Mouse (Mus musculus): ENCODE measurements around the gene Zfp385c.
A peak's percentile ranks its signal among the peaks of the same experiment; 100 is the strongest.

The Zfp385c gene

DNA sequence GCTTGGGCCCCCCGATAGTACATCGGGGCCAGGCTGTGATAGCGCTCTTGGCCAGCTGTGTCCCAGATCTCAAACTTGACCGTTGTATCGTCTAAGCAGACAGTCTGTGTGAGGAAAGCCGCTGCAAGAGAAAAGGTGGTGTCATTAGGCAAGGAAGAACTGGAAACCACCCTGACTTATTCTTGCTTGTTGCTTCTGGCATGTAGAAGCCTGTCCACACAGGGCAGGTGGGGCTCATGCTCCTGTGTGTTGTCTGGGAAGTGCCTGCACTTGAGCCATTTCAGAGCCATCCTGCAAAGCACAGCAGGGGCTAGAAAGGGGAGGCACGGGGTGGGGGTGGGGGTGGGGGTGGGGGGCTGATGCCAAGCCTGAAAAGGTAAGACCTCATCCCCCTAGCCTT is 26.2 kb upstream of the Zfp385c start:
- no peak for DNase-seq (ENCODE audit: low read depth, low spot score)

DNA sequence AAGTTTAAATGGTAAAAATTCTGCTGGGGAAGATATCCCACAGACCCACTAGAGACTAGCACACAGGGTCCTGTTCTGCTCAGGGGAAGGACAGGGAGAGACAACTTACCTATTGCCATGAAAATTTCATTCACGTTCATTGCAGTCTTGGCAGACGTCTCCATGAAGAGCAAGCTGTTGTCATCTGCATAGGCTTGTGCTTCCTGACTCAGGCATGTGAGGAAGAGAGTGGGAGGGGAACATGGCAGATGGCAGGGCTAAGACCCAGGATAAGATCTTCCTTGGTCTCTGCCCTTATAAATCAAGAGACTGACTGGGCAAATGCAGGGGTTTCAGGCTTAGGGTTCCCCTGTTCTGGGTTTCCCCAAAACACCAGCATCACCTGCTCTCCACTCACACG is 24.4 kb upstream of the Zfp385c start:
- no peak for DNase-seq (ENCODE audit: low read depth, low spot score)

DNA sequence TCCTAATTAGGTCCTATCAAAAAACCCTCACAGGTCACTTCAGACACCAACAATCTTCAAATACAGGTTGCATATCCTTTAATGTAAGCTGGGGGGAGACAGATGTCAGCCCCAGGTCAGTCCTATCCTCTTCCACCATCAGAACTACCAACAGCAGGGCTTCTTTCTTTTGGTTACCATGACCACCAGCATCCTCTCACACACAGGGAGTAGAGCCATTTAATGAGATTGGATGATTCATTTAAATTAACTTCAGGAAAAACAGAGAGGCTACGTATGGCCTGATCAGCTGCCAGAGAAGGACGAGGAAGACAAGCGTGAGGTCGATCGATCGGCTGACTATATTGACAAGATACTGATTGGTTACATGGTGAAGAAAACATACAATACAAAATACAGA is 22.7 kb upstream of the Zfp385c start:
- DNase-seq (ENCODE audit: low read depth, low spot score), result no peak

DNA sequence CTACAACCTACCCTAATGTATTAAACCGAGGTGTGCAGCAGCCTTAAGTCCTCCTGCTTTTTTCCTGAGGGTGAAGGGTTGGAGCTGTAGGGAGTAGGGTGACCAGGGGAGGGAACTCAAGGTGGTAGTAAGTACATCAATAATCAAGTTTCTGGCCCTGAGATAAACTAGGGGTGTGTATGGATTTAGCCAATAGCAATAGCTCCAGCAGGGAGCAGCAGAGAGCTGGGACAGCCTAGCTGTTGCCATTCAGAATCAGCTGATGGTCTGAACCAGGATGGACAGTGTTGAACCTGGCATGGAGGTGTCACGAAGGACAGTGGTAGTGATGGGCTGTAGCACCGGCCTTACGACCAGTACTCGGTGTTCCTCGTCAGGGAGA is 22.3 kb upstream of the Zfp385c start:
- peak; percentile 78 for DNase-seq (ENCODE audit: low read depth, low spot score)

DNA sequence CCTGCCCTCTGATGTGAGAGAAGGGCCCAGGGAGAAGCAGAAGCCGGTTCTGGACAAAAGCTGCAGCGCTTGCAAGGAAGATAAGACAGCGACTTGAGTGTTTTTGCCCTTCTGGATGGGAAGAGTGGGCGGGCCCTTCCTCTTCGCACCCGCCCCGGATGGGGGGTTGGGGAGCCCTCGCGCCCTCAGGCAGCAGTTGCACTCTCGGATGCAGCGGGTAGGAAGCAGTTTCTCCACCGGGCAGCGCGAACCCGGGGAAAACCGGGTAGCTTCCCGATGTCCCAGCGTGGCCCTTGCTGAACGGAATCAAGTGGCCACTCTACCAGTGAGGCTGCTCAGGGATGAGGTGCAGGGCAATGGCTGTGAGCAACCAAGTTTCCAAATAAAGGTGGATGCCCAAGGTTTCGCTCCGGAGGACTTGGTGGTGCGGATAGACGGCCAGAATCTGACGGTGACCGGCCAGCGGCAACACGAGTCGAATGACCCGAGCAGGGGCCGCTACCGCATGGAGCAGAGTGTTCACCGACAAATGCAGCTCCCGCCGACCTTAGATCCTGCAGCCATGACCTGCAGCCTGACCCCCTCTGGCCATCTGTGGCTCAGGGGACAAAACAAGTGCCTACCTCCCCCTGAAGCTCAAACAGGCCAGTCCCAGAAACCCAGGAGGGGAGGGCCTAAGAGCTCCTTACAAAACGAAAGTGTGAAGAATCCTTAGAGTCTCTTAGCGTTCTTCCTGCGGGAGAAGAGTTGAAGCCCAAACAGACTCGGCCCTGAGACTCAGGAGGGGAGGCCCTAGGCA is 21.7 kb upstream of the Zfp385c start, which contains the start of gene Hspb9:
TSS of gene Hspb9 (plus strand) at position 116 of the 799 bp plus-strand sequence.
- peak; percentile 89 for DNase-seq (ENCODE audit: low read depth, low spot score)

DNA sequence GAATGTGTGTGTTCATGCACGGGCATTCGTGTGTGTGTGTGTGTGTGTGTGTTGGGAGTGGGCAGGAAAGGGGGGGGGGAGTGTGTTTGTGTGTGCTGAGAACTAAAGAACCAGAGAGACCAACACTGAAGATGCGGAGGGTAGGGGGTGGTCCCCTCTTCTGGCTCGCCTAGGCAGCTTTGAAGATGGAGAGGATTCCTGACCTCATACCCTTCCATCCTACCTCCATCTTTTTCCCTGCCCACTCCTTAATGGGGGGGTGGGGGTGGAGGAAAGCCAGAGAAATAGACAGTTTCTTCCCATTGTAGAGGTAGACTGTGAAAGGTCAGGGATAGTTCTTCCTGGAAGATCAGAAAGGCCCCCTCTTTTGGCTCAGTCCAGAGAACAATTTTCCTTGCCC is 20.9 kb upstream of the Zfp385c start:
- DNase-seq (ENCODE audit: low read depth, low spot score), result no peak

DNA sequence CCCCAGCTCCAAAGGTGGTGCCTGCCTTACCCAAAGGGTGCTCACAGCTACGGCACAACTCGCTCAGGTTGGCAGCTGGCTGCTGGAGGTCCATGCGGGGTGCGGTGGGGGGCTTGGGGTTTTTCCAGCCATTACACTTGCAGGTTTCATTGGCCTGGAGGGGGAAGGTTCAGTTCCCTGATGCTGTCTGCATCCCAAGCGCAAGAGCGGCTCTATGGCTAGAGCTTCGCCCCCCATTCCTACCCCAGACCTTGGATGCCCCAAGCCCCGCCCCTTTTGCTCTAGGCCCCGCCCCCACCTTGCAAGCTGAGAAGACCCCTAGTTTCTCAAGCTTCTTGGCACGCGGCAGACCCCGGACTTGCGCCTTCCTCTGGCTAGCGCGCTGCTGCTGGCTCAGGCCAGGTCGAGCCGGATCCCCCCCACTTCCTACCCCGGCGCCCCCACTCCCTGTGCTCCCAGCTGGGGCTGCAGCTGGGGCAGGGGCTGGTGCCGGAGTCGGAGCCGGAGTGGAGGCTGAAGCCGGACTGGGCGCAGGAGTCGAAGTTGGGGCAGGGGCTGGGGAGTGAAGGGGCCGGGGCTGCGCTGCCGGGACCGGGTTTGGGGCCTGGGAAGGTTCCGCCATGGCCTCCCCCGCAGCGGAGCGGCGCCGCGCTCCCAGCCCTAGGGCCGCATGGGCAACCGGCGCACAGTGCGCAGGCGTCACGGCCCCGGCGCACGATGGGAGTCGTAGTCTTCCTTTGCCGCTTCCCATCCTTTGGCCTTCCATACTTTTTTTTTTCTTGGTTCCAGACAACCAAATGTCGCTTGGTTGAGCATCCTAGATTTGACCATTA is 19.7 kb upstream of the Zfp385c start, which contains the start of gene Kat2a:
TSS of gene Kat2a (minus strand) at position 683 of the 833 bp plus-strand sequence.
- DNase-seq (ENCODE audit: low read depth, low spot score), result peak; percentile 88

DNA sequence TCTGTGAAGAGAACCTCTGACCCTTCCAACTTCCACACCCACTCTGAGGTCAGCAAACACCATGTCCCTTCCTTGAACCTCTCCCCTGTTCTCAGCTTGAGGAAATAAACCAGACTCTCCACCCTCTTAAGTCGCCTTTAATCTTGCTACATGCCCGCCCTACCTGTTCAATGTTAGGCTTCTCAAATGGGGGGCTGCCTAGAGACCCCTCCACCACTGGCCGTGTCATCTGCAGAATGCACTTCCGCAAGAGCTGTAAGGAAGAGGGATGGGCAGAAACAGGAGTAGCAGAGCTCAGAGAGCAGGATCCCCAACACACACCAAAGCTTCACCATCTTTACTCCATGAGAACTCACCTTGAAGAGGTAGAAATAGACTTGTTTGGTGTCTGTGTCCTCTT is 18.7 kb upstream of the Zfp385c start:
- no peak for DNase-seq (ENCODE audit: low read depth, low spot score)

DNA sequence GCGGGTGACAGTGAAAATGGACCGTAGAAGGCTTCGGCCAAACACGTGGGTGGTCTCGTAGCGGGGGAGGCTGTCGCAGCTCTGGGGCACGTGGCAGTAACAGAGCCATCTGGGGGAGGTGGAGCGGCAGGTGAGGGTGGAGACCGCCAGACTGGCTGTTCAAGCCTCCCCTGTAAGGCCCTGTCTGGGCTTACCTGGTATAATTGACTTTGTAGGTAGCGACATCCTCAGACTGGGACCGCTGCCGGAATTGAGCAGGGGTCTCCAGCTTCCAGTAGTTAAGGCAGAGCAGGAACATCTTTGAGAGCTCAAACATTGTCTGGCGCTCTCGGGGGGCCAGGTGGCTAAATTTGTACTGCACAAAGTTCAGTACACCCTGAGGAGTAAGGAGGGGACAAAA is 18.3 kb upstream of the Zfp385c start:
- DNase-seq (ENCODE audit: low read depth, low spot score), result no peak

DNA sequence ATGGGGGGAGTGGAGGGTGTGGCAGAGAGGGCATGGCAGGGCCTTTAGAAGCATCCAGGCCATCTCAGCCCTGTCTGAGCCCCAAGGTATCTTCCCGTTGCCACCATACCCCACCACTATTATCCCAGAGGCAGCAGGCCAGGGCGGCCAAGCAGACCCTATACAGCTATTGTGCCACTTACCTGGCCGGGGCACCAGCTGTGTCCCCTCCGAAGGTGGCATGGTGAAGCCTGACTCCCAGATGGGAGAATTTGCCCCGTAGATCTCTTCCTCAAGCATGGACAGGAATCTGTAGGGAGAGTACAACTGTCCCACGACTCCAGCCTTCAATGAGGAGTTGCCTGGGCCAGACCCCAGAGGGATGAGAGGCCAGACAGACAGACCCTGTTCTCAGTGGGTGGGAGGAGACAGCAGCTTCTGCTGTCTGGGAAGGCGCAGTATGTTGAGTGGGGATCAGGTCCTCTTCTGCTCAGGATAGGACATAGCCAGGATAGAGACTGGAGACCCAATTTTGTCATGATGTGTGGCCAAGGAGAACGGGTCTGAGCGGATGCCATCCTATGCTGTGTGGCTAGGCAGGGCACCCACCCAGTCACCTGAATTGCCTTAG is 17.1 kb upstream of the Zfp385c start:
- DNase-seq (ENCODE audit: low read depth, low spot score), result no peak

DNA sequence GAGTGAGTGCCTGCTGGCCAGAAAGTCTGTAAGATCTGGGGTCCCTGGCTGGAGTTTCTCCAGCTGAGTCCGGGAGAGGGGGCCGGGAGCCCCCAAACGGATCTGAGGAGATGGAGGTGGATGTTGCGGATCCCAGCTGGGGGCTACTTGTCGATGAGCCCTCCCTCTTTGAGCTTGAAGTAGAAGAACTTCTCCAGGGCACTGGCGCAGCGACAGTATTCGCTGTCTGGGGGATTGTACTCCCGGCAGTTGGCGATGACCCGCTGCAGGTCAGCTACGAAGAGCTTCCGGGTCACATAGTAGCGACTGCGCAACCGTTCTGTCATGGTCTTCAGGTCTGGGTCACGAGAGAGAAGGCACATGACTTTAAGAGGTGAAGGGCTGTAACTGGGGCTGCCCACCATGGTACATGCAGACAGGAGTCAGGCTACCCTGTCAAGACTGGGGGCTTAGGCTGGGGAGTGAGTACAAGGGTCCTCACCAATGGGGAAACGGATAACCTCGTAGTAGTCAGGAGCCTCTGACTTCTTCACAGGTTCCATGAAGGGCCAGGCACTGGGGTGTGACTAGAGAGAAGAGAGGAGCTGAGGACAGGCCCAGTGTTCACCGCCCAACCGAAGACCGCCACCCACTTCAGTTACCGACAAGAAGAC is 13.0 kb upstream of the Zfp385c start:
- DNase-seq (ENCODE audit: low read depth, low spot score), result no peak

DNA sequence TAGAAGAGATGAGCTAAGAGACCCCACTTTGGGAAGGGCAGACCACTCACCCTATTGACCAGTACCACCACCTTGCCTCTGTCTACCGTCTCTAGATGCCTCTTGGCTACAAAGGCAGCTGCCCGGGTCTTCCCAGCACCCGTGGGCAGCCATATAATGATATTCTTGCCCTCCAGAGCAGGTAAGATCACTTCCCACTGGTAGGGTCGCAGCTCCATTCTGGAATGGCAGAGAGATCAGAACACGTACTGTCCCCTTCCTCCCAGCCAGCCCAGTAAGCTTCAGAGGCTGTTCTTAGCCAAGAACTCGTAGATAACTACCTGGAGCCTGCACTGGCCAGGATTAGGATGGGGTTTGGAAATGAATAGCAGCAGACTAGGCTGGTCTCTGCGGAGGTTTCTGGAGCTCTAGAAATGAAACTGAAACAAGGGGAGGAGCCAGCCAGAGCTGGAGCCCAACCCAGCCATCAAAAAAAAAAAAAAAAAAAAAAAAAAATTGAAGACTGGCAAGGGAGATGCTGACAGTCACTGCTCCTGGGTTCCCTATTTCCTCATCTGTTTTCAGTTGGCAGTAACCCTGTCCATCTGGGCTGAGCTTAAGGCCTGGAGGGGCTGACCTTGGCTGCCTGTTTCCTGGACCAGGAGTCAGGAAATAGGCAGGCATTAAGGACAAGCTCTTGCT is 11.7 kb upstream of the Zfp385c start, which contains the start of gene Dhx58:
TSS of gene Dhx58 (minus strand) at position 421 of the 681 bp plus-strand sequence.
- no peak for DNase-seq (ENCODE audit: low read depth, low spot score)

DNA sequence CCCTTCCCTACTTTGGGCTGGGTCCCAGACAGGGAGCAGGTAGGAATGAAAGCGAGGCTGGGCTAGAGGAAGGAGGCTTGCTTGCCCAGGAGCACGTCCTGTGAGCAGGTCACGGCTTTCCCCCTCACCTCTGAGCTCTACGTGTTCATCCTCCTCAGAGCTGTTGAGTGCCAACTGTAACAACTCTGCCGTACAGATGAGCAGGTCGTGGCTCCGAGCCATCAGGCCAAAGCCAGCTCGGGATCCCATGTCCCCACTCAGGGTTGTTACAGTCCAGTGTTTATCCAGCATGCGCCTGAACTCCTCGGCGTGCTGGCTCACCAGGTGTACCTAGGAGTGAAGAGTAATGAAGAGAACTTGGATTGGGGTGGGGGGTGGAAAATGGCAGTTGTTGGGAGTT is 11.1 kb upstream of the Zfp385c start:
- no peak for DNase-seq (ENCODE audit: low read depth, low spot score)

DNA sequence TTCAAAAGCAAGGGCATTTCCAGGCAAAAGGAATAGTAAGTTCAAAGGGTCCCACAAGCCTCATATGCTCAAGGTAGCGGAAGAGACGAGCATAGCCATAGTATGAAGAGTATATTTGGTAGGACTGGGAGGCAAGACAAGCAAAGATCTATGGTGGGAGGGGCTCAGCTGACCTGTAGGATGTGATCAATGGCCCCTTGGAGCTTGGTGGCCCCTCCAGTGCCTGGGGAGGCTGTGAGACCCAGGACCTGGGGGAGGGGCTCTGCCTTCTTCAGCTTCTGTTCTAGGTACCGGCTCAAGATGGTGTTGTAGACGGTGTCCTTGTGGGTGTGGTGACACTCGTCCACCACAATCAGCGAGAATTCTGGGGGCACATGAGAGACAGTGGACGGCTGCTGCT is 10.7 kb upstream of the Zfp385c start:
- DNase-seq (ENCODE audit: low read depth, low spot score), result no peak

DNA sequence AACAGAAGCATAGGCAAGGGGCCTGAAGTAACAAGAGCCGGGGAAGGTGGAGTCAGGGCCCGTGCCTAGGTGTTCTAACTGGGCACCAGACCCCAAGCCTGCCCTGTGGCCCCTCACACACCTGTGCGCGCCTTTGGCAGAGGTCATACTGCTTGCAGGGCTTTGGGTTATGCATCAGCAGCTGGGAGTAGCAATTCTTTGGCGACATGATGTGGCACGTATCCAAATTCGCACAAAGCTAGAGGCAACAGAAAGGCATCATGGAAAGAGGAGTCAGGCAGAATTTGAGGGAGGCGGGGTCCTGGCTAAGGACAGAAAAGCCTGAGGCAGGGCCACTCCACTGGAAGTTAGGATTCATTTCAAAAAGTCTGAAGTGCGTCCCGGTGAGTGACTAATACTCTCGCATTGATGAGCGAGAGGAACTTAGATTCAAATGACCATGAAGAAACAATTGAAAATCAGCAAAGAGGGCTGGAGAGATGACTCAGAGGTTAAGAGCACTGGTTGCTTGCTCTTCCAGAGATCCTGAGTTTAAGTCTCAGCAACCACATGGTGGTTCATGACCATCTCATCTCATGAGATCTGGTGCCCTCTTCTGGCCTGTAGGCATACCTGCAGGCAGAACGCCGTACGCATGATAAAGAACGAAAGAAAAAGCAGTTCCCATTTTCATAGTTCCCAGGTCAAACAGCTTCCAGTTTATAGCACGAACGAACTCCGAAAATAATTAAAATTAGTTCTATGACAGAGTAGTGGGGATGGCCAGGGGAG is 10.0 kb upstream of the Zfp385c start:
- DNase-seq (ENCODE audit: low read depth, low spot score), result peak; percentile 87

DNA sequence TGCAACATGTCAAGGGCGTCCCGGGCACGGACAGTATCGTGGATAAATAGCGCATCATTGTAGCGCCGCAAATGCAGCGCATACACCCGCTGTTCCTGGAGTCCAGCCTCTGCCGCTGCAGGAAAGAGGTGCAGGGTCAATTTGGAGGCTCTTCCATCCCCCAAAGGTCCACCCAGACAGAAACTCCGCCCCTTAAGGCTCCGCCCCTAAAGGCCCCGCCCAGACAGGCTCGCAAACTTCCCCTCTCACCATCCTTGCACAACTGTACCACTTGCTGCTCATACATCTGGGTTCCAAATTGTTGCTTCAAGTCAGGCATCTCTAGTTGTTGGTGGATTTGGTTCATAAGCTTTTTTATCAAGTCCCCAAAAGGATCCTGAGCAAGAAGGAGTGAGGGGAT is 9.0 kb upstream of the Zfp385c start:
- peak; percentile 67 for DNase-seq (ENCODE audit: low read depth, low spot score)

DNA sequence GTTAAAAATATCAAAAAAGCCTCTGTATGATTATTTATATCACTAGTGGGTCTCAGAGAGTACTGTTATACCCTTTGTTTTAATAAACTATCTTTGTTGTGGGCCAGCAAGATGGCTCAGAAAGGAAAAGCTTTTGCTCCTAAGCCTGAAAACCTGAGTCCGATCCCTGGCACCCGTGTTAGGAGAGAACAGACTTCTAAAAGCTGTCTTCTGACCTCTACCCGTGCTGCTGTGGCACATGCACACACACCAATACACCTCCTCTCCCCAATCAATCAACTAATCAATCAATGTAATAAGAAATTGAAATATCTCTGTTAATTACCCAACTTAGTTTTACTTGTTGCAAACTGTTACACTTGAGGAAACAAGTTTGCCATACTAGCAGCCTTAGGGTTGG is 8.5 kb upstream of the Zfp385c start:
- no peak for DNase-seq (ENCODE audit: low read depth, low spot score)

DNA sequence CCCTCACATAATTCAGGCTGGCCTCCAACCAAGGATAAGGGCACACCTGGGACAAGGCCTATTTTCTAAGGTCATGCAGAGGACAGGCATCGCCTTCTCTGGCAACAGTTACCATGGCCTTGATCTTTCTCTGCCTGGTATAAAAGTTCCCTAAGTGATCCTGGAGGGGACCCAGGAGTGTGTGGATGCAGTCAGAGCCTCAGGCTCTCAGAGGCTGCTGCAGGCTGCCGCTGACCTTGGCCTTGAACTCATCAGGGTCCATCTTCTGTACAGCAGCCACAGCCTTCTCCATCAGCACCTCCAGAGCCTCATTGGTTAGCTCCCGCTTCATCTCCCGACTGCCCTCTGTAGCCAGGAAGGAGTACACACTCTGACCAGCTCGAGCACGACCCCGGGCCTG is 5.7 kb upstream of the Zfp385c start:
- no peak for DNase-seq (ENCODE audit: low read depth, low spot score)

DNA sequence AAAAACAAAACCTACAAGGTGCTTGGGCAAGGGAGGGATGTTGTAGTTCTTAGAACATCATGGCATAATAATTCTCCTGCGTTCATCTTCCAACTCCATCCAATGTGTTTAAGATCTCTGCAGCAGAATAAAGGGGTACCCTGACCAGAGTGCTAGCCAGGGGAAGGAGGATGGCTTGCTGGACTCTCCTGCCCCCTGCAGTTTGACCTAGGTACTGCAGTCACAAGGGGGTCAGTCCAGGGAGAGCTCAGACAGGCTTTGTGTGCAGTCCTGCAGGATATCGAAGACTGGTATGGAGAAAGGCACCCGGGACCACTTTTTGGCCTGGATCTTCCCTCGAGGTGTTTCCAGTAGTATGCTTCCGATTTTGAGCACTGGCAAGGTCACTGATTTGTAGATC is 2.7 kb upstream of the Zfp385c start:
- peak; percentile 70 for DNase-seq (ENCODE audit: low read depth, low spot score)

DNA sequence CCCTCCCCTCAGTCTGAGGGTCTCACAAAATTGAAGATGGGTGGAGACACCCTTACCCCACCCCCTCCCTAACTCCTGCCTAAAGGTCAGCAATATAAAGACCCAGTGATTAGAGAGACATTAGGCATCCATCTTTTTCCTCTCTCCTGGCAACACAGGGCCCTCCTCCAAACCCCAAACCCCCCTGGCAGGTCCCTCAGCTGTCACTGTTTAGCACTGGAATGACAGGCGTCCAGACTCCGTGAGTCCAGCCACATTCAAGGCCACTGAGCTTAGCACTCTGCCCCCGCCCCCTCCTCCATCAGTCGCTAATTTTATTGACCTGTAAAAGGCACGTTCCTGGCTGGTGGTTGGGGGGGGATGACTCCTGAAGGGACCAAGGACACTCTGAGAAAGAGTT is 899 bp upstream of the Zfp385c start:
- no peak for DNase-seq (ENCODE audit: low read depth, low spot score)

Data from ES-CJ7 (cell line).